Mouse (Mus musculus): ENCODE measurements at regions not wholly inside any gene's neighbourhood (a gene's known extent, or its start where the extent isn't known, plus 50 kb on each side); places are given as distances from the start of the nearest gene placed in this dataset.

DNA sequence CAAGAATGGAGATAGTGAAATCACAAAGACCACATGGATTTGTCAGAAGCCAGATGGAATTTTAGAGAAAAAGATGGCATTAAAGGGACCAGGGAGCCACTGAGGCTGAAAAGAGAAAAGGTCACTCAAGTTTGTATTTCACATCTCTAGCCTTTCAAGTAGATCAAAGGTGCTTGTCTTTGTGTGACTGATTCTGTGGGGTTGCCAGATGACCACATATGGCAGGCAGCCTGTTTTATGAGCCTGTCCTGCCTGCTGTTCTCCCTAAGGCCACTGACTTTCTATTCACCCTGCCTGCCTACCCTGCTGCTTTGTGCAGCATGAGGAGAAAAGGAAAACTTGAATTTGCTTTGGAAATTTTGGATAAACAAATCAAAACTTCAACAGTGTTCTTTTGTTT, 592.0 kb downstream of the Gm11232 start:
- no peak for TF ChIP-seq CTCF (IDR thresholded peaks at IDR 0.05)
- no peak for TF ChIP-seq POLR2A (IDR thresholded peaks at IDR 0.05; ENCODE audit: insufficient read depth, low read depth, low read length)
- no peak for TF ChIP-seq EP300 (IDR thresholded peaks at IDR 0.05; ENCODE audit: insufficient read depth, low read depth, low read length)

All from heart, adult 2 months (tissue).